Mouse (Mus musculus) heart, postnatal 14 days (tissue): Measurements from ENCODE around the gene Hspb1. TPM values are rescaled to one million over a fixed set of nuclear protein-coding genes. Genes with fewer than 3 reads are reported as not detected.

ENCODE experiments used
- DNase-seq, 2 experiments: peaks; one replicate each; pipeline ENCODE4 v3.0.0; 2021 to 2022
- intact Hi-C: fragments of 180-260 bp; cut with DNase I; formaldehyde crosslinking; loops from one replicate; pipeline ENCODE4 v1.15.1; 2025
- long read RNA-seq, 2 experiments: library from polyadenylated mRNA; stranded (forward); transcript quantifications; one replicate each; pipeline ENCODE4 v2.0.0; 2021
- total RNA-seq, 2 experiments: library from RNA; stranded (reverse); gene quantifications; 2 replicates each; pipeline ENCODE4 v1.2.3; 2021

The Hspb1 gene
- total RNA-seq: 100 to 1,000 TPM; 271 to 306 TPM
- long read RNA-seq, experiment 1, transcript Hspb1-201 (3 exons, 903 nt): major isoform, 218 of 222 reads
- long read RNA-seq, experiment 1, partial matches to known transcripts: 0 of 222 reads
- long read RNA-seq, experiment 1, other reads (novel, unspliced or antisense): 4 of 222 reads
- long read RNA-seq, experiment 2, transcript Hspb1-201 (3 exons, 903 nt): major isoform, 139 of 140 reads
- long read RNA-seq, experiment 2, partial matches to known transcripts: 0 of 140 reads
- long read RNA-seq, experiment 2, other reads (novel, unspliced or antisense): 1 of 140 reads

- intact Hi-C loops: no loop called here
- DNase-seq: peak; percentile 90
These were observed at the start of gene Hspb1 for GRCm38 (mm10) chr5:135887675-135888102. TSS of gene Hspb1 (plus strand) at chr5:135887919.

GRCm38 (mm10) chr5:135841651-135842050, 46.1 kb upstream of the Hspb1 start:
- intact Hi-C loops: no loop called here
- no peak for DNase-seq

GRCm38 (mm10) chr5:135843418-135843817, 44.3 kb upstream of the Hspb1 start:
- peak; percentile 44 to 67 for DNase-seq
- intact Hi-C loops: no loop called here

GRCm38 (mm10) chr5:135845676-135846320, 41.9 kb upstream of the Hspb1 start:
- intact Hi-C loops: no loop called here
- DNase-seq: no peak

GRCm38 (mm10) chr5:135847460-135847859, 40.3 kb upstream of the Hspb1 start:
- DNase-seq: no peak
- intact Hi-C loops: no loop called here

- no peak for DNase-seq
- intact Hi-C loops: no loop called here
These were observed 39.8 kb upstream of the Hspb1 start for GRCm38 (mm10) chr5:135847881-135848280.

- intact Hi-C loops: no loop called here
- DNase-seq: peak; percentile 13 to 26
These were observed 36.7 kb upstream of the Hspb1 start for GRCm38 (mm10) chr5:135851024-135851423.

- intact Hi-C loops: no loop called here
- no peak for DNase-seq
These were observed 36.2 kb upstream of the Hspb1 start for GRCm38 (mm10) chr5:135851481-135851880.

GRCm38 (mm10) chr5:135852421-135852820, 35.3 kb upstream of the Hspb1 start:
- DNase-seq: no peak
- intact Hi-C loops: no loop called here

GRCm38 (mm10) chr5:135853731-135854130, 34.0 kb upstream of the Hspb1 start:
- no peak for DNase-seq
- intact Hi-C loops: loop anchor here (2.0 kb wide), 1 partner anchor 237 kb away; no protein-coding TSS in a partner anchor

- peak; percentile 82 to 87 for DNase-seq
- intact Hi-C loops: loop anchor here (1.0 to 2.0 kb wide), 2 partner anchors 61 to 238 kb away; no protein-coding TSS in a partner anchor
These were observed 32.6 kb upstream of the Hspb1 start for GRCm38 (mm10) chr5:135855156-135855555.

- intact Hi-C loops: no loop called here
- DNase-seq: no peak
These were observed 21.1 kb upstream of the Hspb1 start for GRCm38 (mm10) chr5:135866662-135867061.

- DNase-seq: peak; percentile 45 to 49
- intact Hi-C loops: no loop called here
These were observed 19.8 kb upstream of the Hspb1 start for GRCm38 (mm10) chr5:135867637-135868593.

- intact Hi-C loops: no loop called here
- DNase-seq: no peak
These were observed 19.1 kb upstream of the Hspb1 start for GRCm38 (mm10) chr5:135868653-135869052.

GRCm38 (mm10) chr5:135869661-135870423, 17.9 kb upstream of the Hspb1 start:
- intact Hi-C loops: no loop called here
- no peak for DNase-seq

- no peak for DNase-seq
- intact Hi-C loops: no loop called here
These were observed 17.2 kb upstream of the Hspb1 start for GRCm38 (mm10) chr5:135870505-135870904.

GRCm38 (mm10) chr5:135872996-135873395, 14.7 kb upstream of the Hspb1 start:
- intact Hi-C loops: no loop called here
- DNase-seq: no peak

GRCm38 (mm10) chr5:135873753-135874152, 14.0 kb upstream of the Hspb1 start:
- intact Hi-C loops: no loop called here

GRCm38 (mm10) chr5:135877180-135877579, 10.5 kb upstream of the Hspb1 start:
- intact Hi-C loops: loop anchor here (5.0 kb wide), 1 partner anchor 185 kb away; no protein-coding TSS in a partner anchor

More at GRCm38 (mm10) chr5:135873753-135874152, 14.0 kb upstream of the Hspb1 start:
- DNase-seq: no peak

GRCm38 (mm10) chr5:135877831-135878231, 9.9 kb upstream of the Hspb1 start:
- intact Hi-C loops: loop anchor here (5.0 kb wide), 1 partner anchor 184 kb away; no protein-coding TSS in a partner anchor
- DNase-seq: peak; percentile 50 to 64

More at GRCm38 (mm10) chr5:135877180-135877579, 10.5 kb upstream of the Hspb1 start:
- DNase-seq: peak; percentile 74 to 79
